Mouse (Mus musculus) stomach, postnatal 0 days (tissue): Measurements from ENCODE around the gene Srgap1. TPM values are rescaled to one million over a fixed set of nuclear protein-coding genes. Genes with fewer than 3 reads are reported as not detected.

Experiments
- ATAC-seq: fragments of 200-750 bp; cut with Nextera tagmentation; 2 replicates; pipeline ENCODE4 v1.8.0; 2017; ENCODE audit not compliant: low FRiP score, low TSS enrichment
- DNase-seq: peaks from one replicate; pipeline ENCODE4 v3.0.0-alpha.2; 2016; ENCODE audit warnings: low spot score
- H3K27ac ChIP-seq: fragments of 300-500 bp; sonication (generic); replicated peaks from 2 replicates; pipeline ENCODE4 v1.5.1; 2014; ENCODE audit warnings: mild to moderate bottlenecking, control low read depth
- H3K27me3 ChIP-seq: fragments of 300-500 bp; sonication (generic); 2 replicates; pipeline ENCODE4 v1.6.1; 2014; ENCODE audit warnings: low read length; ENCODE audit not compliant: control insufficient read depth, insufficient read depth
- H3K36me3 ChIP-seq: fragments of 300-500 bp; sonication (generic); 2 replicates; pipeline ENCODE4 v1.6.1; 2014; ENCODE audit warnings: low read length, mixed read lengths; ENCODE audit not compliant: control insufficient read depth, insufficient read depth
- H3K4me1 ChIP-seq: fragments of 300-500 bp; sonication (generic); replicated peaks from 2 replicates; pipeline ENCODE4 v1.6.1; 2014; ENCODE audit warnings: antibody characterized with exemption; ENCODE audit not compliant: control insufficient read depth, insufficient read depth
- H3K4me2 ChIP-seq: fragments of 300-500 bp; sonication (generic); replicated peaks from 2 replicates; pipeline ENCODE4 v1.6.1; 2014; ENCODE audit warnings: low read depth, mild to moderate bottlenecking, control low read depth, moderate library complexity
- H3K4me3 ChIP-seq: fragments of 300-500 bp; sonication (generic); 2 replicates; pipeline ENCODE4 v1.5.1; 2014; ENCODE audit warnings: low read depth, low read length, control low read depth
- H3K9ac ChIP-seq: fragments of 300-500 bp; sonication (generic); 2 replicates; pipeline ENCODE4 v1.6.1; 2014; ENCODE audit warnings: mild to moderate bottlenecking, low read length, control low read depth, mixed read lengths
- H3K9me3 ChIP-seq: fragments of 300-500 bp; sonication (generic); 2 replicates; pipeline ENCODE4 v1.6.1; 2016; ENCODE audit warnings: low read length; ENCODE audit not compliant: control insufficient read depth
- CTCF ChIP-seq: IDR thresholded peaks from 2 replicates; pipeline ENCODE4 v1.5.1; 2016; ENCODE audit warnings: antibody characterized with exemption, low read depth, mild to moderate bottlenecking, moderate library complexity
- EP300 ChIP-seq: optimal IDR thresholded peaks from 2 replicates; pipeline ENCODE3; 2016; ENCODE audit warnings: antibody characterized with exemption
- WGBS: fragments of 180-500 bp; shearing (Covaris S2); extraction: QIAGEN DNeasy Blood & Tissue Kit; methylation state at CpG from one replicate; pipeline ENCODE4 v1.1.7; 2014; 5-methylcytosine and 5-hydroxymethylcytosine counted together
- polyA plus RNA-seq: library from polyadenylated mRNA; unstranded; fragments of >200 nt; fragmentation: Nextera tagmentation; extraction: Ambion mirVana; gene quantifications from 2 replicates; pipeline ENCODE4 v1.2.1, GENCODE M21; 2015

The Srgap1 gene
- polyA plus RNA-seq, 1 experiment from 2014 or later = 5.2 TPM

DNA sequence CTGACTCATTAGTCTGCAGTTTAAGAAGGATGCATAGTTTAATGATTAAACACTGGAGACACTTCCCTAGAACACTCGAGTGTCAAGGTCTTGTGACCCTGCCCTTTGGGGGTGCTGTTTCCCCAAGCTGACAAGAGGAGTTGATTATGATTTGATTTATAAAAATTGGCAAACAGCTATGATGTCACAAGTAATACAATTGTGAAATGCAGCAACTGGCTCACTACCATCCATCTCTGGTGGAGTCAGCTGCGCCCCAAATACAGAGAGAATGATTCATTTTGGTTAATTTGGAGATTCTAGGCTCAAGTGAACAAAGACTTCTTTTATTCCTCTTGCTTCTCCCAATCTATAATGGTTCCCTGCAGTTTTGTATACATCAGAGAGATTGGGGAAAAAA, 188.2 kb downstream of the Srgap1 start:
- ATAC-seq = no peak
- H3K4me1 ChIP-seq = no peaks in the 10 kb centered on the region
- no peaks in the 10 kb centered on the region for H3K36me3 ChIP-seq
- DNase-seq = no peak
- no peak overlapping the region for H3K4me3 ChIP-seq
- 62% methylated on average over 2 of the region's 2 CpGs for WGBS
- H3K27ac ChIP-seq = no peak overlapping the region
- no peak overlapping the region for H3K4me2 ChIP-seq
- H3K9ac ChIP-seq = no peak overlapping the region
- TF ChIP-seq EP300 (no peak), CTCF (no peak)
- no peaks in the 10 kb centered on the region for H3K27me3 ChIP-seq
- H3K9me3 ChIP-seq = no peaks in the 10 kb centered on the region

GRCm38 (mm10) chr10:121858086-121858485, 189.0 kb downstream of the Srgap1 start:
- H3K9me3 ChIP-seq = no peaks in the 10 kb centered on the region
- DNase-seq (no peak), ATAC-seq (no peak)
- WGBS = 68% methylated on average over 1 of the region's 1 CpGs
- TF ChIP-seq CTCF (no peak), EP300 (no peak)
- H3K4me3 ChIP-seq = no peak overlapping the region
- H3K27ac ChIP-seq = no peak overlapping the region
- no peaks in the 10 kb centered on the region for H3K27me3 ChIP-seq
- no peaks in the 10 kb centered on the region for H3K36me3 ChIP-seq
- H3K4me1 ChIP-seq = no peaks in the 10 kb centered on the region
- H3K9ac ChIP-seq = no peak overlapping the region
- no peak overlapping the region for H3K4me2 ChIP-seq

DNA sequence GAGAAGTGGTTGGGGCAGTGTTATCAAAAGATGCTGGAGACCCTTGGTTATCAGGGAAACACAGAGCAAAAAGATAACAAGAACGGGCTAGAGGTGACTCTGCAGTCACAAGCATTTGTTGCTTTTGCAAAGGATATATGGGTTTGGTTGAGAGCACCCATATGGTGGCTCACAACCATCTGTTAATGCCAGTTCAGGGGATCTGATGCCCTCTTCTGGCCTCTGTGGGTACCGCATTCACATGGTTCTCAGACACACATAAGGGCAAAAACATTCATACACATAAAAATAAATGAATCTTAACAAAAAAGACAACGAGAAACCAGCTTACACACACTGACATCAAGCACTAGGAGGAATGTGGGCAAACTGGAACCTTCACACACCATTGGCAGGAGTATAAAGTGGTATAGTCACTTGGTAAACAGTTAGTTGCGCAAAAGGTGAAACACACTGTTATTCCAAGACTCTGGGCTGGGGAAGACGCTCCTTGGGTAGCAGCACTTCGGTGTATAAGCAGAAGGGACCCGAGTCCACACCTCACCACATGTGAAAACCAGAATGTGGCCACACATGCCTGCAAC, 191.2 kb downstream of the Srgap1 start:
- H3K36me3 ChIP-seq = no peaks in the 10 kb centered on the region
- ATAC-seq (no peak), DNase-seq (no peak)
- no peak overlapping the region for H3K9ac ChIP-seq
- H3K4me2 ChIP-seq = no peak overlapping the region
- no peaks in the 10 kb centered on the region for H3K9me3 ChIP-seq
- H3K4me1 ChIP-seq = no peaks in the 10 kb centered on the region
- no peaks in the 10 kb centered on the region for H3K27me3 ChIP-seq
- WGBS = 72% methylated on average over 7 of the region's 7 CpGs
- no peak overlapping the region for H3K27ac ChIP-seq
- TF ChIP-seq CTCF (peak; percentile 57), EP300 (no peak)
- H3K4me3 ChIP-seq = no peak overlapping the region

- H3K27me3 ChIP-seq = no peaks in the 10 kb centered on the region
- TF ChIP-seq EP300 (no peak), CTCF (no peak)
- H3K4me3 ChIP-seq = no peak overlapping the region
- WGBS = 51% methylated on average over 14 of the region's 14 CpGs
- H3K36me3 ChIP-seq = no peaks in the 10 kb centered on the region
- H3K4me1 ChIP-seq = no peaks in the 10 kb centered on the region
- no peaks in the 10 kb centered on the region for H3K9me3 ChIP-seq
- H3K27ac ChIP-seq = no peak overlapping the region
- no peak overlapping the region for H3K9ac ChIP-seq
- ATAC-seq = peak; percentile 32; the same call in 1 of the 2 replicates
- DNase-seq = no peak
- H3K4me2 ChIP-seq = no peak overlapping the region
Observed at GRCm38 (mm10) chr10:121853385-121853808, 193.7 kb downstream of the Srgap1 start.

GRCm38 (mm10) chr10:121849496-121849895, 197.6 kb downstream of the Srgap1 start:
- WGBS = 46% methylated on average over 2 of the region's 2 CpGs
- Histone ChIP-seq H3K36me3 (no peaks in the 10 kb centered on the region), H3K27me3 (no peaks in the 10 kb centered on the region), H3K4me3 (no peak overlapping the region), H3K27ac (no peak overlapping the region), H3K4me2 (no peak overlapping the region), H3K9ac (no peak overlapping the region), H3K4me1 (no peaks in the 10 kb centered on the region), H3K9me3 (no peaks in the 10 kb centered on the region)
- no peak for ATAC-seq
- DNase-seq = no peak
- TF ChIP-seq EP300 (no peak), CTCF (no peak)

DNA sequence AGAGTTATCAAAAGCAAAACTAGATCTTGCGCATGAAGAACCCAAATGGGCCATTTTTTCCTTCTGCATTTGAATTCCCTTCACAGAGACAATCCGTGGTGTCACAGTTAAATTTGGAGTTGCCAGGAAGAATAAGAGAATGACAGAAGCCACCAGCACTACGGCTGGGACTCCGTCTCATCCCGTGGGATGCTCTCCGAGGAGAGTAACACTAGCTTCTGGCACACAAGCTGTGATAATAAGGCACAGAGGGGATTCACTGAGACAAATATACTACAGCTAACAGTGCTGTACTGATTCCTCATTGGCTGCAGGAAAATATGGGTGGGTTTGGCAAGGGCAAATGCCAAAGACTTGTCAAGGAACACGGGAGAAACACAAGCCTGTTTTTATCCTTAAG, 201.4 kb downstream of the Srgap1 start:
- WGBS = 80% methylated on average over 7 of the region's 7 CpGs
- H3K4me2 ChIP-seq = no peak overlapping the region

More for the DNA sequence above, 201.4 kb downstream of the Srgap1 start:
- no peaks in the 10 kb centered on the region for H3K27me3 ChIP-seq
- no peaks in the 10 kb centered on the region; the same call in 1 of the 2 replicates for H3K36me3 ChIP-seq
- H3K27ac ChIP-seq = no peak overlapping the region
- H3K4me1 ChIP-seq = no peaks in the 10 kb centered on the region
- no peak overlapping the region for H3K9ac ChIP-seq
- no peak overlapping the region for H3K4me3 ChIP-seq
- no peak for DNase-seq
- no peak for TF ChIP-seq EP300
- TF ChIP-seq CTCF = no peak
- no peak for ATAC-seq
- no peaks in the 10 kb centered on the region for H3K9me3 ChIP-seq
